Mouse (Mus musculus): ENCODE results near the gene Cnn2. TPM values are rescaled to one million over a fixed set of nuclear protein-coding genes. Genes with fewer than 3 reads are reported as not detected.

Cnn2 gene
- polyA plus RNA-seq, 1 experiment = 55.5 TPM

DNA sequence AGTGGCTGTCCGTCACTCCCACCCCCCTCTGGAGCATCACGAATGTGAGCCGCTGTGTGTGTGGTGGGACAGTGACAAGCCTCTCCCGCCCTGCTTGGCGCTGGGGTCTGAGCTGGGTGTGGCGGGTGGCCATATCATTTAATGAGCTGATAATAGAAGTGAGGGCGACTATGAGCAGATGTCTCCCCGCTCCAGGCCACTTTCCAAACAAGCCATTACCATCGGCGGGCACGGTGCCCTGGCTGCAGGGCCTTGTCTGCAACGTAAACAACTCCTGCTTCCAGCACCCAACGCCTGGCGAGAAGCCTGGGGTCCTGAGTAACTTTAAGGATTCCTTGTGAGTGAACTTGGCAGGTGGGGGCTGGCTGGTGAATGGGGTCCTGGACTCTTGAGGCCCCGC, 9.4 kb downstream of the Cnn2 start:
- TF ChIP-seq POLR2A (IDR thresholded peaks at IDR 0.05; ENCODE audit: low read depth, low read length) (no peak), CTCF (conservative IDR thresholded peaks at IDR 0.05; ENCODE audit: insufficient read depth, insufficient read length, low read depth, low read length) (no peak)
- Histone ChIP-seq H3K36me3 (ENCODE audit: control insufficient read depth, insufficient read depth, low read length) (no peaks in the 10 kb centered on the region), H3K27ac (ENCODE audit: insufficient read depth, low read depth, low read length) (no peak overlapping the region), H3K4me3 (ENCODE audit: insufficient read depth, low read depth, low read length) (no peak overlapping the region), H3K4me1 (ENCODE audit: control insufficient read depth, insufficient read depth, low read length) (no peaks in the 10 kb centered on the region), H3K27me3 (replicated peaks; ENCODE audit: control insufficient read depth, insufficient read depth, low read length) (no peaks in the 10 kb centered on the region)
- DNase-seq = no peak
- 37% methylated on average over 15 of the region's 15 CpGs for WGBS

DNA sequence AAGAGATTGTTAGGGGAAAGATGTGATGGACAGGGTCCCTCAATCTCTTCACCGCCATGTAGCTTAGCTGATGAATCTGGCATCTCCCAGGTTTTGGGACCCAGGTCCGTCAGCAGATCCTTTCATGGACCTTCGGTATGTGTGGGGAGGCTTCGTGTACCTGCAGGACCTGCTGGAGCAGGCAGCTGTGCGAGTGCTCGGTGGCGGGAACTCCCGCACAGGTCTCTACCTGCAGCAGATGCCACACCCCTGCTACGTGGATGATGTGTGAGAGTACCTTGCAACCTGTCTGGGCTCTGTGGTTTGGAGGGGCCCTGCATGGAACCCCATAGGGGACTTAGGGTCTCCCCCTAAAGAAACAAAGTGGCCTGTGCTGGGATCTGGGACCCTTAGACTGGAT, 13.6 kb downstream of the Cnn2 start:
- 90% methylated on average over 9 of the region's 9 CpGs for WGBS
- Histone ChIP-seq H3K4me3 (ENCODE audit: insufficient read depth, low read depth, low read length) (no peak overlapping the region), H3K36me3 (ENCODE audit: control insufficient read depth, insufficient read depth, low read length) (no peaks in the 10 kb centered on the region), H3K4me1 (ENCODE audit: control insufficient read depth, insufficient read depth, low read length) (no peaks in the 10 kb centered on the region), H3K27me3 (replicated peaks; ENCODE audit: control insufficient read depth, insufficient read depth, low read length) (no peaks in the 10 kb centered on the region), H3K27ac (ENCODE audit: insufficient read depth, low read depth, low read length) (no peak overlapping the region)
- no peak for DNase-seq
- TF ChIP-seq POLR2A (IDR thresholded peaks at IDR 0.05; ENCODE audit: low read depth, low read length) (no peak), CTCF (conservative IDR thresholded peaks at IDR 0.05; ENCODE audit: insufficient read depth, insufficient read length, low read depth, low read length) (no peak)

DNA sequence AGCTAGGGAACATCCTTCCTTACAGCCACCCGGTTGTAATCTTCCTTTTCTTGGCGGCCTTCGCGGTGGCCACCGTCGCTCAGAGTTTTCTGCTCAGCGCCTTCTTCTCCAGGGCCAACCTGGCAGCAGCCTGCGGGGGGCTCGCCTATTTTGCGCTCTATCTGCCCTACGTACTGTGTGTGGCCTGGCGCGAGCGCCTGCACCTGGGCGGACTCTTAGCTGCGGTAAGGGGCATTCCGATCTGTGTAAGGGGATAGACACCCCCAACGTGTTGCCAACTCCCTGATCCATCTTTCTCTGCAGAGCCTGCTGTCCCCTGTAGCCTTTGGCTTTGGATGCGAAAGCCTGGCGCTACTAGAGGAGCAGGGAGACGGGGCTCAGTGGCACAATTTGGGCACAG, 14.4 kb downstream of the Cnn2 start:
- DNase-seq = no peak
- no peaks in the 10 kb centered on the region for H3K27me3 ChIP-seq (replicated peaks; ENCODE audit: control insufficient read depth, insufficient read depth, low read length)
- no peak overlapping the region for H3K4me3 ChIP-seq (ENCODE audit: insufficient read depth, low read depth, low read length)
- WGBS = 64% methylated on average over 21 of the region's 21 CpGs
- no peak for TF ChIP-seq CTCF (conservative IDR thresholded peaks at IDR 0.05; ENCODE audit: insufficient read depth, insufficient read length, low read depth, low read length)
- no peak for TF ChIP-seq POLR2A (IDR thresholded peaks at IDR 0.05; ENCODE audit: low read depth, low read length)
- H3K36me3 ChIP-seq (ENCODE audit: control insufficient read depth, insufficient read depth, low read length) = no peaks in the 10 kb centered on the region
- no peaks in the 10 kb centered on the region for H3K4me1 ChIP-seq (ENCODE audit: control insufficient read depth, insufficient read depth, low read length)
- H3K27ac ChIP-seq (ENCODE audit: insufficient read depth, low read depth, low read length) = no peak overlapping the region; the same call in 1 of the 2 replicates

DNA sequence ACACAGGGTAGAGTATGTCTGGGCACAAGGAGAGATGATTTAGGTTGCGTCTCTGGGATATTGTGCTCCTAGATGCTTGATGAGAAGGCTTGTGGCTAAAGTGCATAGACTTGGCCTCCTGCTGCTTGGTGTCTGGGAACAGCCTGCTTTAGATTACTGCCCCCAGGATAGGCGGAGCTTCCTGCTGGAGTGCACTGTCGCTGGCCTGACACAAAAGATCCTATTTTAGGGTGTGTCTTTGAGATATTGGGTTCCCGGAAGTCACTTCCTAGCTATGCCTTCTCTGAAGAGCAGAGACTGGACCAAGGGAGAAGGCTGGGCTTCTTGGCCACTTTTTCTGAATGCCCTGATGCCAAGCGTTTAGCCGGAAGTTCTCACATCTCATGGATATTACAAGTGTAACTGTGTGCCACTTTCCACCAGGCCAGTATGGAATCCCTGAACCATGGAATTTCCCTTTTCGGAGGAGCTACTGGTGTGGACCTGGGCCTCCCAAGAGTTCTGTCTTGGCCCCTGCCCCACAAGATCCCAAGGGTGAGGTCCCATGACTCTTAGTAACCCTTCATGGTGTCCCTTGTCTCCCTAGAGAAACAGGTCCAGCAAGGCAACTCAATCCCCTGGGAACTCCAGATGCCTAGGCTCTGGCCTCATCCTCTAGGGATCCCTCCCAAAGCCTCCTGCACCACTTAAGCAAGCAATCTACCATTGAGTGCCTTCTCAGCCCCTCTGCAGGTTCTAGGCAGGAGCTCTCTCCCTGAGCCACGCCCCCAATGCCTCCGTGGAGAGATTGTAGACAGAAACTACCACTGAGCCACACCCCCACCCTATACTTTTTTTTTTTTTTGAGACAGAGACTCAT, 15.2 kb downstream of the Cnn2 start:
- TF ChIP-seq POLR2A (IDR thresholded peaks at IDR 0.05; ENCODE audit: low read depth, low read length) (no peak), CTCF (conservative IDR thresholded peaks at IDR 0.05; ENCODE audit: insufficient read depth, insufficient read length, low read depth, low read length) (no peak)
- peak; percentile 63 for DNase-seq
- H3K4me1 ChIP-seq (ENCODE audit: control insufficient read depth, insufficient read depth, low read length) = no peaks in the 10 kb centered on the region
- no peaks in the 10 kb centered on the region for H3K36me3 ChIP-seq (ENCODE audit: control insufficient read depth, insufficient read depth, low read length)
- no peak overlapping the region for H3K4me3 ChIP-seq (ENCODE audit: insufficient read depth, low read depth, low read length)
- no peak overlapping the region; the same call in 1 of the 2 replicates for H3K27ac ChIP-seq (ENCODE audit: insufficient read depth, low read depth, low read length)
- WGBS = 64% methylated on average over 9 of the region's 9 CpGs
- no peaks in the 10 kb centered on the region for H3K27me3 ChIP-seq (replicated peaks; ENCODE audit: control insufficient read depth, insufficient read depth, low read length)

DNA sequence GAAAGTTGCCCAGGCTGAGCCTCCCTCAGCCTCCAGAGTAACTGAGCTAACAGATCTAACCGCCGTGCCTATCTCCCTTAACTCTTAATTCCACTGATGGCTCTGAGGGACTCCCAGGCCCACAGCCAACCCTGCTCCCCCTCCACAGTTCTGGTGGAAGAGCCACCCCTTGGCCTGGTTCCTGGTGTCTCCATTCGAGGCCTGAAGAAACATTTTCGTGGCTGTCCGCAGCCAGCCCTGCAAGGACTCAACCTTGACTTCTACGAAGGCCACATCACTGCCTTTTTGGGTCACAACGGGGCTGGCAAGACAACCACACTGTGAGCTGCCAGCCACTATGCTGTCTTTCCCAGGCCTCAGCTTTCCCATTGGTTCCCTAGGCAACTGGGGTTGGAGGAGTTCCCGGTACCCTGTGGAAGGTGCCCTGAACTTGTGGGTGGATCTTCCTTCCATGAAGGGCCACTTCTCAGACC, 15.9 kb downstream of the Cnn2 start:
- no peaks in the 10 kb centered on the region for H3K27me3 ChIP-seq (replicated peaks; ENCODE audit: control insufficient read depth, insufficient read depth, low read length)
- 84% methylated on average over 8 of the region's 8 CpGs for WGBS
- DNase-seq = no peak
- H3K4me3 ChIP-seq (ENCODE audit: insufficient read depth, low read depth, low read length) = no peak overlapping the region
- no peaks in the 10 kb centered on the region for H3K36me3 ChIP-seq (ENCODE audit: control insufficient read depth, insufficient read depth, low read length)
- TF ChIP-seq CTCF (conservative IDR thresholded peaks at IDR 0.05; ENCODE audit: insufficient read depth, insufficient read length, low read depth, low read length) = no peak
- no peak for TF ChIP-seq POLR2A (IDR thresholded peaks at IDR 0.05; ENCODE audit: low read depth, low read length)
- no peaks in the 10 kb centered on the region for H3K4me1 ChIP-seq (ENCODE audit: control insufficient read depth, insufficient read depth, low read length)
- no peak overlapping the region for H3K27ac ChIP-seq (ENCODE audit: insufficient read depth, low read depth, low read length)

DNA sequence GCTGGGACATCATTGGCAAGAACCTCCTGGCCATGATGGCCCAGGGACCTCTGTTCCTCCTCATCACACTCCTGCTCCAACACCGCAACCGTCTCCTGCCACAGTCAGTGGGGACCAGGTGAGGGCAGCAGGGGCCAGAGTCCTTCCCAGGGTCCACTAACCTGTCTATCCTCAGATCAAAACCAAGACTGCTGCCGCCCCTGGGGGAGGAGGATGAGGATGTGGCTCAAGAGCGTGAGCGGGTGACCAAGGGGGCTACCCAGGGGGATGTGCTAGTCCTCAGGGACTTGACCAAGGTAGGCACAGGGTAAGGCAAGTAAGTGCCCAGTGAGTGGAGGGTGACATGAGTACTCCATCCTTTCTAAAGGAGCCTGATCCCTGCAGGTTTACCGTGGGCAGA, 23.4 kb downstream of the Cnn2 start:
- H3K4me1 ChIP-seq (ENCODE audit: control insufficient read depth, insufficient read depth, low read length) = no peaks in the 10 kb centered on the region
- 91% methylated on average over 6 of the region's 6 CpGs for WGBS
- H3K27me3 ChIP-seq (replicated peaks; ENCODE audit: control insufficient read depth, insufficient read depth, low read length) = no peaks in the 10 kb centered on the region
- no peak overlapping the region for H3K27ac ChIP-seq (ENCODE audit: insufficient read depth, low read depth, low read length)
- H3K36me3 ChIP-seq (ENCODE audit: control insufficient read depth, insufficient read depth, low read length) = no peaks in the 10 kb centered on the region
- H3K4me3 ChIP-seq (ENCODE audit: insufficient read depth, low read depth, low read length) = no peak overlapping the region
- DNase-seq = no peak
- TF ChIP-seq CTCF (conservative IDR thresholded peaks at IDR 0.05; ENCODE audit: insufficient read depth, insufficient read length, low read depth, low read length) (no peak), POLR2A (IDR thresholded peaks at IDR 0.05; ENCODE audit: low read depth, low read length) (no peak)

DNA sequence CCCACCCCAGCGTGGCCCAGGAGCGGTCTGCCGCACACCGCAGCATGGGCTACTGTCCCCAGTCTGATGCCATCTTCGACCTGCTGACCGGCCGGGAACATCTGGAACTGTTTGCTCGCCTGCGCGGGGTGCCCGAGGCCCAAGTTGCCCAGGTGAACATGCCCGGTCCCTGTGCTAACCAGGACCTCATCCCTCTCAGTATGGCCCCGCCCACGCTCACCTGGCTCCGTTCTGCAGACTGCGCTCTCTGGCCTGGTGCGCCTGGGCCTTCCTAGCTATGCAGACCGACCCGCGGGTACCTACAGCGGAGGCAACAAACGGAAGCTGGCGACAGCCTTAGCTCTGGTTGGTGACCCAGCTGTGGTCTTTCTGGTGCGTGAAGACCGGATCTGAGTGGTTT, 25.2 kb downstream of the Cnn2 start:
- no peak overlapping the region for H3K4me3 ChIP-seq (ENCODE audit: insufficient read depth, low read depth, low read length)
- 70% methylated on average over 25 of the region's 25 CpGs for WGBS
- no peaks in the 10 kb centered on the region for H3K27me3 ChIP-seq (replicated peaks; ENCODE audit: control insufficient read depth, insufficient read depth, low read length)
- DNase-seq = no peak
- no peak overlapping the region for H3K27ac ChIP-seq (ENCODE audit: insufficient read depth, low read depth, low read length)
- TF ChIP-seq CTCF (conservative IDR thresholded peaks at IDR 0.05; ENCODE audit: insufficient read depth, insufficient read length, low read depth, low read length) = no peak
- TF ChIP-seq POLR2A (IDR thresholded peaks at IDR 0.05; ENCODE audit: low read depth, low read length) = no peak
- no peaks in the 10 kb centered on the region for H3K36me3 ChIP-seq (ENCODE audit: control insufficient read depth, insufficient read depth, low read length)
- no peaks in the 10 kb centered on the region for H3K4me1 ChIP-seq (ENCODE audit: control insufficient read depth, insufficient read depth, low read length)

Data from kidney, adult 2 months (tissue).